Mouse (Mus musculus) forebrain, embryonic 12.5 days (tissue): ENCODE measurements around the gene Ccnd3. TPM values are rescaled to one million over a fixed set of nuclear protein-coding genes. Genes with fewer than 3 reads are reported as not detected.

Experiments used
- ATAC-seq: fragments of 200-750 bp; cut with Nextera tagmentation; 2 replicates; pipeline ENCODE4 v1.8.0; 2017; ENCODE audit warnings: moderate TSS enrichment; ENCODE audit not compliant: low FRiP score
- H3K27ac ChIP-seq: fragments of 300-500 bp; sonication (generic); 2 replicates; pipeline ENCODE4 v1.5.1; 2016; ENCODE audit warnings: mild to moderate bottlenecking
- H3K27me3 ChIP-seq: fragments of 300-500 bp; sonication (generic); 2 replicates; pipeline ENCODE4 v1.6.1; 2016; ENCODE audit warnings: mild to moderate bottlenecking
- H3K36me3 ChIP-seq: fragments of 300-500 bp; sonication (generic); replicated peaks from 2 replicates; pipeline ENCODE4 v1.6.1; 2016; ENCODE audit warnings: mild to moderate bottlenecking
- H3K4me1 ChIP-seq: fragments of 300-500 bp; sonication (generic); 2 replicates; pipeline ENCODE4 v1.6.1; 2016
- H3K4me2 ChIP-seq: fragments of 300-500 bp; sonication (generic); 2 replicates; pipeline ENCODE4 v1.6.1; 2016; ENCODE audit warnings: mild to moderate bottlenecking, moderate library complexity
- H3K4me3 ChIP-seq: fragments of 300-500 bp; sonication (generic); replicated peaks from 2 replicates; pipeline ENCODE4 v1.5.1; 2016; ENCODE audit warnings: mild to moderate bottlenecking
- H3K9ac ChIP-seq: fragments of 300-500 bp; sonication (generic); 2 replicates; pipeline ENCODE4 v1.6.1; 2016; ENCODE audit warnings: mild to moderate bottlenecking
- H3K9me3 ChIP-seq: fragments of 300-500 bp; sonication (generic); 2 replicates; pipeline ENCODE4 v1.6.1; 2016
- WGBS: fragments of 180-500 bp; shearing (Covaris S2); methylation state at CpG from one replicate; pipeline ENCODE4 v1.1.7; 2016; 5-methylcytosine and 5-hydroxymethylcytosine counted together
- polyA plus RNA-seq: library from polyadenylated mRNA; unstranded; fragments of >200 nt; fragmentation: Nextera tagmentation; extraction: Ambion mirVana; gene quantifications from 2 replicates; pipeline ENCODE4 v1.2.1, GENCODE M21; 2016

The Ccnd3 gene
- polyA plus RNA-seq, 1 experiment from 2014 or later = 137 TPM

- Histone ChIP-seq H3K36me3 (no peaks in the 10 kb centered on the region), H3K4me2 (no peak overlapping the region), H3K4me3 (no peak overlapping the region), H3K9me3 (no peaks in the 10 kb centered on the region), H3K4me1 (peaks cover 25% of the 10 kb centered on the region), H3K9ac (no peak overlapping the region), H3K27ac (no peak overlapping the region), H3K27me3 (no peaks in the 10 kb centered on the region)
- WGBS = 91% methylated on average over 4 of the region's 4 CpGs
- ATAC-seq = no peak
Observed at GRCm38 (mm10) chr17:47506697-47507096, 1.8 kb downstream of the Ccnd3 start.

GRCm38 (mm10) chr17:47507523-47507922 lies 2.7 kb downstream of the Ccnd3 start:
- 86% methylated on average over 2 of the region's 2 CpGs for WGBS
- no peak for ATAC-seq
- no peaks in the 10 kb centered on the region for H3K9me3 ChIP-seq

DNA sequence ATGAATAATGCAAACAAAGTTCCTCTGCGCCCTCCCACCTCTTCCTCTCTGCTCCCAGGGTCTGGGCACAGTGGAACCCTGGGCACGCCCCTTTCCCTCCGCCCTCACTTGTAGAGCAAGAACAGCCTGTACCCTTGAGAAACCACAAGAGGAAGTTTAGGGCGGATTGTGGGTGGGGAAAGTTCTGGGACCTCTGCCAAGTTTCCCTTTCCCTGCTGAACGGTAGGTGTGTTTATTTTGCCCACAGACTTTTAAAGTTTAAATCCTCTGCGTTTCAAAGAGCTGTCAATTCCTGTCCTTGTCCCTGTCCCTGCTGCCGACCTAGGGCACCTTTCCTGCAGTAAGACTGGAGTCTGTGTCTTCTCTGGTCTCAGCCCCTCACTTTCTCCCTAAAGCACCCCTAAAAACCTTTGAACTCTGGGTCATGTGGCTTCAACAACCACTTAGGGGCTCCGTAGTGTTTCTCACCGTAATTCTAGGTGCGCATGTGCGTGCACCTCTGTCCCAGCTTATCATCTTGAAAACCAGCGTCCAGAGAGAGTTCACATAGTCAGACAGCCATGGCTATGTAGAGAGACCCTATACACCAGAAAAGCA lies 3.3 kb downstream of the Ccnd3 start:
- Histone ChIP-seq H3K9me3 (no peaks in the 10 kb centered on the region), H3K36me3 (no peaks in the 10 kb centered on the region), H3K4me3 (no peak overlapping the region), H3K4me1 (peaks cover 21% of the 10 kb centered on the region), H3K9ac (no peak overlapping the region), H3K27ac (no peak overlapping the region), H3K4me2 (no peak overlapping the region), H3K27me3 (no peaks in the 10 kb centered on the region)
- 55% methylated on average over 12 of the region's 12 CpGs for WGBS
- ATAC-seq = no peak

More at GRCm38 (mm10) chr17:47507523-47507922, 2.7 kb downstream of the Ccnd3 start:
- no peaks in the 10 kb centered on the region for H3K36me3 ChIP-seq
- H3K9ac ChIP-seq = no peak overlapping the region
- no peaks in the 10 kb centered on the region for H3K27me3 ChIP-seq
- no peak overlapping the region for H3K27ac ChIP-seq
- H3K4me2 ChIP-seq = no peak overlapping the region
- no peak overlapping the region for H3K4me3 ChIP-seq
- H3K4me1 ChIP-seq = peaks cover 21% of the 10 kb centered on the region

DNA sequence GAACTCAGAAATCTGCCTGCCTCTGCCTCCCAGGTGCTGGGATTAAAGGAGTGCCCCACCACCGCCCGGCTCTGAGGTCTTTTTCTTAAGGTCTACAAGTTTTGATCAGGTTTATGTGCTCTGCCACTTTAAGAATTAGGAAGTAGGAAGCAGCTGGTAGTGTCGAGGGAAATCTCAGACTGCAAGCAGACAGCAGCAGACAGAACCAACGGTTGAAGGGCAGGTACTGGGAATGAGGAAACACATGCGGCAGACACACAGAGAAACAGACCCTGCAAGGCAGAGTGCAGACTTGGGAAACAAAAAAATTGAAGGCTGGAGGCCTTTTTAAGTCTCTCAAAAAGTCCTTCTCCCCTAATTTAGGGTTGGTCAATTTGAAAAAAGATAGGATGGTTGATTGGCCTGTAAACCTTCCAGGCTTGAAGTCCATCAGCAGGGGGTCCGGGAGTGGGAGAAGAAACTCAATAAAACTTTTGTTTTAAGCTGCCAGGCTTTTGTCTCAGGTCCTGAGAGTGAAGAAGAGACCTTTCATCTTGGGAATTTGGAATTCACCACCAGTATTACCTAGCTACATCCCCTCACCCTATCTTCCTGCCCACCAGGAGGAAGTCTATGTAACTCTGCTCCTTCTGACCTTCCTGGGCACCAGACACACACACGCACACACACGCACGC lies 4.3 kb downstream of the Ccnd3 start:
- WGBS = 57% methylated on average over 9 of the region's 9 CpGs
- no peak for ATAC-seq
- Histone ChIP-seq H3K4me2 (no peak overlapping the region), H3K4me3 (no peak overlapping the region), H3K4me1 (peaks cover 21% of the 10 kb centered on the region), H3K27ac (no peak overlapping the region), H3K36me3 (no peaks in the 10 kb centered on the region), H3K9me3 (no peaks in the 10 kb centered on the region), H3K27me3 (no peaks in the 10 kb centered on the region), H3K9ac (no peak overlapping the region)

DNA sequence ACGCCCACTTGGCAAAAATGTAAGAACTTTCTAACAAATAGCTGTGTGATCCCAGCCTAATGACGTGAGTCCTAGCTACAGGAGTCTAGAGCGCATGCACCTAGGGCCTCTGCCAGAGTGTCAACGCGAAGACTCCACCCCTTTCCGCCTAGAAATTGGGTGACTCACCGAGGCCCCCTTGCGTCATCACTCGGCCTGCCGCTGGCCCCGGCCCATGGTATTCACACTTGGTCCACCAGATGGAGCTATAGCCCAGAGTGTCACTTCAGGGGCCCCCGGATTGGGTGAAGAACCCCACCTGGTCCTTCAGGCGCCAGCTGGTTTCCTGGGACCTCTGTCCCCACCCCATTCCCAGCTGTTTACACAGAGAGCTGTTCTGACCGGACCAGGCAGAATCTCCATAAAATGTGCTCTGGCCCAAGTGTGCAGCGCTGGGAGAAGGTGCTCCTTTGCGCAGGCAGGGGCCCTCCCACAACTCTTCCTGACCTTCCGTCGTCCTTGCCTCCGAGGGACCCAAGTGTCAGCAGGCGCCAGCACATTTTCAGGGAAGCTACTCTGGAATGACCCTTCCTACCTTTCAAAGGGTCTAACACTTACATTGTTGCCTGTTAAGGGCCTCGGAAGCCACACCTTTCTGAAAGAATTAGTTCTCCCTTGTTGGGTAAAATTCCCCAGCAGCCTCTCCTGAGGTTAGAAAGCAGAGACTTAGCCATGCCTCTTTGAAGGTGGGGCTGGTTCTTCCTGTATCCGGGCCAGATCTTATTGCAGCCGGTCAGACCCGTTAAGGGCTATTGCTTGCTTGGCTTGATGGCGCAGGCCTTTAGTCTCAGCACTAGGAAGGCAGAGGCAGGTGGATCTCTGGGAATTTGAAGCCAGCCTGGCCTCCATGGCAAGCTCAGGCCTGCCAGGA lies 6.5 kb downstream of the Ccnd3 start:
- 19% methylated on average over 25 of the region's 25 CpGs for WGBS
- Histone ChIP-seq H3K36me3 (no peaks in the 10 kb centered on the region), H3K27ac (peak overlapping the region; percentile 38), H3K4me1 (peaks cover 10% of the 10 kb centered on the region), H3K9ac (no peak overlapping the region), H3K4me3 (0 out of 2 replicates have a peak overlapping the region, but pooled peaks have one; percentile 4), H3K9me3 (no peaks in the 10 kb centered on the region), H3K27me3 (no peaks in the 10 kb centered on the region), H3K4me2 (peak overlapping the region; percentile 39)
- peak; percentile 93 for ATAC-seq

GRCm38 (mm10) chr17:47512956-47513775 lies 8.3 kb downstream of the Ccnd3 start:
- no peak overlapping the region for H3K4me3 ChIP-seq
- no peaks in the 10 kb centered on the region for H3K9me3 ChIP-seq
- no peak overlapping the region for H3K27ac ChIP-seq
- no peaks in the 10 kb centered on the region for H3K36me3 ChIP-seq
- H3K4me1 ChIP-seq = peaks cover 15% of the 10 kb centered on the region
- no peak for ATAC-seq
- 79% methylated on average over 10 of the region's 10 CpGs for WGBS
- H3K27me3 ChIP-seq = no peaks in the 10 kb centered on the region
- H3K9ac ChIP-seq = no peak overlapping the region; the same call in 1 of the 2 replicates
- H3K4me2 ChIP-seq = no peak overlapping the region

DNA sequence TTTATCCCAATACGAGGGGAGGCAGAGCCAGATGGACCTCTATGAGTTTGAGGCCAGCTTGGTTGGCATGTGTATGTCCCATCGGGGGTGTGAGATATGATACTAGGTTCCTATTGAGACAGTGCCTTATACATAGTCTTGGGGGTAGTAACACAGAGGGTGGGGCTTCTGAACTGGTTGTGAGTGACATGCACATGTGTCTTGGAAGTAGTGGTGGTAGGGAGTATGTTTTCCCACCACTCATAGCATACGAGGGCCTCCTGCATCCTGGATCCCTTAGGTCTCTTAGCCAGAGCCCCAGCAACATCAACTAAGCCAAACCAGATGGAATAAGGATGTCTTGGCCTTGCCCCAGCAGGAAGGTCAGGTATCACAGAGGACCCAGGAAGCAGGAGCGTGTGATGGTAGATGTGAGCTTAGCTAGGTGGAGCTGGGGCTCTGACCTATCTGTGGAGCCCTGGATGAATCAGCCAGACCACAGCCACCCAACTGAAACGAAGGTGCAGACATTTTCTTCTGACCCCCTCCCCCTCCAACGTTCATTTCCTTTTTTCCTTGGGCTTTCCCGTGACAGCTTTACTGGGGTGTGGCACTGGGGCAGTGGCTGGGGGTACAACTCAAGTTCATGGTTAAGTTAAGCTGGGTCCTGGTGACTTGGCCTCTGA lies 10.5 kb downstream of the Ccnd3 start:
- no peak overlapping the region for H3K9ac ChIP-seq
- H3K9me3 ChIP-seq = no peaks in the 10 kb centered on the region
- H3K4me2 ChIP-seq = no peak overlapping the region
- peaks cover 16% of the 10 kb centered on the region for H3K4me1 ChIP-seq
- 85% methylated on average over 7 of the region's 7 CpGs for WGBS
- no peaks in the 10 kb centered on the region for H3K36me3 ChIP-seq
- ATAC-seq = no peak
- H3K27me3 ChIP-seq = no peaks in the 10 kb centered on the region
- H3K4me3 ChIP-seq = no peak overlapping the region
- no peak overlapping the region for H3K27ac ChIP-seq

DNA sequence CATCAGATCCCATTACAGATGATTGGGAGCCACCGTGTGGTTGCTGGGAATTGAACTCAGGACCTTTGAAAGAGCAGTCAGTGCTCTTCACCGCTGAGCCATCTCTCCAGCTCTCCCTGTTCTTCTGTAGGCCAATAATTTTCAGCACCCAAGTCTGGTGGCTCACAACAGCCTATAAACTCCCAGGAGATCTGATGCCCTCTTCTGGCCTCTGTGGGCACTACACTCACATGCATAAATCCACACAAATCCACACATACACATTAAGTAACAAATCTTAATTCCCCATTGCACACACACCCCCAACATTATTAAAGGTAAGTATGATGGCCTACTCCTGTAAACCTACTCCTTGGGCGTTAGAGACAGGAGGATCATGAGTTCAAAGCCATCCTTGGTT lies 11.4 kb downstream of the Ccnd3 start:
- 95% methylated on average over 3 of the region's 3 CpGs for WGBS
- Histone ChIP-seq H3K27ac (no peak overlapping the region), H3K27me3 (no peaks in the 10 kb centered on the region), H3K4me2 (no peak overlapping the region), H3K36me3 (no peaks in the 10 kb centered on the region), H3K9me3 (no peaks in the 10 kb centered on the region), H3K4me1 (peaks cover 16% of the 10 kb centered on the region), H3K9ac (no peak overlapping the region), H3K4me3 (no peak overlapping the region)
- no peak for ATAC-seq

DNA sequence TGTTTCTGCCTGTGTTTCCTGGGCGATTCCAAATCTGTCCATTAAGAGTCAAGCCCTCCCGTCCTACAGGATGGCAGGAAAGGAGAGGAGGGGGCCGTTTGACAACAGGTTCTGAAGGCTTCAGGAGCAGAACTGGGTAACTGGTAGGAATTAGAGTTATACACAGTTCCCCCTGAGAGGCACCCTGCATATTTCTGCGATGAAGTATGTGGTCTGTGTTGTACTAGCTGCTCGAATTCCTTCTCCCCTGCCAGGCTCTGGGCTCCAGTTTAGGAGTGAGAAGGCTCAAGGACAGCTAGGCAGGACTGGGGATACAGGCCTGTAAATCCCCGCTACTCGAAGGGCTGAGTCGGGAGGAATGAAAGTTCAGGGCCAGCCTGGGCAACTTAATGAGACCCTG lies 13.4 kb downstream of the Ccnd3 start:
- peaks cover 32% of the 10 kb centered on the region for H3K4me1 ChIP-seq
- H3K4me3 ChIP-seq = no peak overlapping the region
- peak overlapping the region; percentile 4; the same call in 1 of the 2 replicates for H3K4me2 ChIP-seq
- peak overlapping the region; percentile 56; the same call in 1 of the 2 replicates for H3K27ac ChIP-seq
- WGBS = 37% methylated on average over 8 of the region's 8 CpGs
- no peaks in the 10 kb centered on the region for H3K36me3 ChIP-seq
- no peaks in the 10 kb centered on the region for H3K9me3 ChIP-seq
- no peak overlapping the region for H3K9ac ChIP-seq
- no peaks in the 10 kb centered on the region for H3K27me3 ChIP-seq
- no peak for ATAC-seq

DNA sequence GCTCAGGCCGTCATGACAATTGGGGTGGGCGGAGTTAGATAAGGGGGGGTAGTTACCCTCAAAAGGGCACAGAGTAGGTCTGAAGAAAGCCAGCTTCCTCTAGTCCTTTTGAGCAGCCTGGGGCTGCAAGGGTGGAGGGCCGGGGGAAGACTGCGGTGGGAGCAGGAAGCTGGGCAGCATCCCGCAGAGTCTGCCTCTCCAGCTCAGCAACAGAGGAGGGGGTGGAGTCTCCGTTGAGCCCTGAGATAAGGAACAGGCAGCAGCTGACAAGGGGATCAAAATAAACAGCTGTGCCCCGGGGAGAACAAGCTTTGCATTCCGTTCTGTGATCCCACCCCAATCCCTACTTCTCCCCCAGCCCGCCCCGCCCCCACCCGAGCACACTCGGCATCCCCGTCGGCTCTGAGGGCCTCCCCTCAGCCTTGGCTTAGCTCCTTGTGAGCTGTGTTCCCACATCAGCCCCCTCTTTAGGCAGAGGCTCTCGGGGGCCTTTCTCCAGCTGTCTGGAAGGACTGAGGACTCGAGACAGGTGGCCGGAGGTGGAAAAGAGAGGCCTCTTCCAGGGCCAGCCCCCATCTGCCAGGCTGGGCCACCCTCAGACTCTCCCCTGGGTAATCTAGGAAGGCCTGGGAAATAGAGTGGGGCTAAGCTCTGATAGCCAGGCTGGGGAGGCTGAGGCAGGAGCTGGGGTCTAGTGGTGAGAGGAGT lies 16.9 kb downstream of the Ccnd3 start:
- WGBS = 2% methylated on average over 17 of the region's 17 CpGs
- no peaks in the 10 kb centered on the region for H3K9me3 ChIP-seq
- H3K27ac ChIP-seq = peak overlapping the region; percentile 95
- peak overlapping the region; percentile 13; the same call in 1 of the 2 replicates for H3K4me3 ChIP-seq
- ATAC-seq = peak; percentile 90
- H3K27me3 ChIP-seq = no peaks in the 10 kb centered on the region
- H3K4me1 ChIP-seq = peaks cover 36% of the 10 kb centered on the region
- peak overlapping the region; percentile 45 for H3K9ac ChIP-seq
- peak overlapping the region; percentile 45 for H3K4me2 ChIP-seq
- no peaks in the 10 kb centered on the region for H3K36me3 ChIP-seq

DNA sequence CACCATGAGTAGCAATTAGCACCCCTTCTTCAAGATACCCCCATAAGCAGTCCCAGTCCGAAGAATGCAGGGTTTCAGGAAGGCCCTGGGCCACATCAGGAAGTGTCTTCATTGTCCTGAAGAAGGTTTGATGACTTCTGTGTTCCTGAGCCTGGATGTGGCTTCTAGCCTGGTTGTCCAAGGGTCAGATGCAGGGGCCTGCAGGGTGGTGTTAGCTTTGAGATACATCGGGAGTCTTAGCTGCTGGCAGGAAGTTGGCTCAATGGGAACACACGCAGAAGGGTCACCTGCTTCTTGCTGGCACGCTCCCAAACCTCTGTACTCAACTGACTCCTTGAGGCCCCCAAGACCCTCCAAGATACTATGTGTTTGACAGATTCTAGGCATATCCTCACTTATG lies 17.7 kb downstream of the Ccnd3 start:
- WGBS = 65% methylated on average over 4 of the region's 4 CpGs
- Histone ChIP-seq H3K36me3 (no peaks in the 10 kb centered on the region), H3K4me3 (no peak overlapping the region), H3K27me3 (no peaks in the 10 kb centered on the region), H3K9ac (no peak overlapping the region), H3K9me3 (no peaks in the 10 kb centered on the region), H3K4me1 (peaks cover 42% of the 10 kb centered on the region), H3K4me2 (no peak overlapping the region), H3K27ac (peak overlapping the region; percentile 95)
- ATAC-seq = no peak; the same call in 1 of the 2 replicates
